Mouse (Mus musculus) adrenal gland, postnatal 4 days (tissue): ENCODE results near the gene Cfap46. TPM values are rescaled to one million over a fixed set of nuclear protein-coding genes. Genes with fewer than 3 reads are reported as not detected.

Source experiments
- DNase-seq, 2 experiments: peaks; one replicate each; pipeline ENCODE4 v3.0.0; 2021 to 2022; ENCODE audit warnings: low spot score in 2 of 2, mixed read lengths in 2 of 2
- total RNA-seq, 2 experiments: library from RNA; stranded (reverse); gene quantifications; 2 replicates each; pipeline ENCODE4 v1.2.3; 2021

Gene Cfap46
- total RNA-seq, 2 experiments from 2014 or later = 0.67 to 1.1 TPM

GRCm38 (mm10) chr7:139581801-139582571, 101.6 kb downstream of the Cfap46 start:
- no peak for DNase-seq

GRCm38 (mm10) chr7:139580851-139581775, 102.5 kb downstream of the Cfap46 start:
- DNase-seq = no peak

- DNase-seq = no peak
Measured at GRCm38 (mm10) chr7:139579261-139579905, 104.2 kb downstream of the Cfap46 start.

- no peak for DNase-seq
Measured at GRCm38 (mm10) chr7:139576064-139576686, 107.4 kb downstream of the Cfap46 start.

GRCm38 (mm10) chr7:139572665-139573064, 111.0 kb downstream of the Cfap46 start:
- no peak for DNase-seq

- no peak for DNase-seq
Measured at GRCm38 (mm10) chr7:139570788-139571187, 112.8 kb downstream of the Cfap46 start.

GRCm38 (mm10) chr7:139566533-139566932, 117.1 kb downstream of the Cfap46 start:
- DNase-seq = no peak

- DNase-seq = no peak
Measured at GRCm38 (mm10) chr7:139565998-139566397, 117.6 kb downstream of the Cfap46 start.

- DNase-seq = no peak
Measured at GRCm38 (mm10) chr7:139564161-139564560, 119.5 kb downstream of the Cfap46 start.

- DNase-seq = no peak
Measured at GRCm38 (mm10) chr7:139563425-139563824, 120.2 kb downstream of the Cfap46 start.

GRCm38 (mm10) chr7:139559659-139560058, 124.0 kb downstream of the Cfap46 start:
- no peak for DNase-seq

- no peak for DNase-seq
Measured at GRCm38 (mm10) chr7:139556746-139557526, 126.7 kb downstream of the Cfap46 start.

- DNase-seq = no peak
Measured at GRCm38 (mm10) chr7:139556331-139556730, 127.3 kb downstream of the Cfap46 start.

- DNase-seq = no peak
Measured at GRCm38 (mm10) chr7:139551519-139551918, 132.1 kb downstream of the Cfap46 start.

Other genes starting within 250 kb of the Cfap46 start
- gene Nkx6-2, start 101.0 kb downstream of the Cfap46 start, total RNA-seq = not detected
- gene Adgra1, start 150.4 kb upstream of the Cfap46 start, total RNA-seq = 1 to 10 TPM; 4.7 to 5.0 TPM
- gene Kndc1, start 210.9 kb upstream of the Cfap46 start, total RNA-seq = 1 to 10 TPM; 1.6 to 1.7 TPM